Mouse (Mus musculus) megakaryocyte, embryonic 14.5 days (primary cell): Measurements from ENCODE around the gene Per3.

ENCODE experiments used
- FLI1 ChIP-seq: IDR thresholded peaks from 2 replicates; pipeline ENCODE4 v1.6.1; 2012; ENCODE audit warnings: low read length, inconsistent platforms, mixed read lengths
- GATA1 ChIP-seq: IDR thresholded peaks from 3 replicates; pipeline ENCODE4 v1.6.1; 2012; ENCODE audit warnings: mixed read lengths, low read length, inconsistent platforms, borderline replicate concordance

DNA sequence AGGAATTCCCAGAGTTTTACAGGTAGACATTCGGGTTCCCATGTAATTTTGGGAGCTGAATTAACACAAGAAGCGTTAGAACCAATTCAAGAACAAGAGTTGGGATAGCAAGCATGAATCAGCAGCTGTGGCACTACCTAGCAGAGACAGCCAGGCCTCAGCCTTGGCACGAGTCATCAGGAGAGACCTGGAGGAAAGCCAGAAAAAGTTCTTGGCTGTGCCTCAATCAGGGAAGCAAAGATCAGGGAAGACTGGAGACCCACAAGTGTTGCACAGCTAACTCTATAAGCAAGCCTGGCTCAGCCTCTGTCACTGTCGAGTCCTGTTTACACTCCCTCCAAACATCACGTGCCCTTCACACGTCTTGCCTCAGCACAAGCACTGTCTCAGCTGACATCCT, 82.2 kb downstream of the Per3 start:
- no peak for TF ChIP-seq GATA1
- no peak for TF ChIP-seq FLI1
